In the genomic region with DNA sequence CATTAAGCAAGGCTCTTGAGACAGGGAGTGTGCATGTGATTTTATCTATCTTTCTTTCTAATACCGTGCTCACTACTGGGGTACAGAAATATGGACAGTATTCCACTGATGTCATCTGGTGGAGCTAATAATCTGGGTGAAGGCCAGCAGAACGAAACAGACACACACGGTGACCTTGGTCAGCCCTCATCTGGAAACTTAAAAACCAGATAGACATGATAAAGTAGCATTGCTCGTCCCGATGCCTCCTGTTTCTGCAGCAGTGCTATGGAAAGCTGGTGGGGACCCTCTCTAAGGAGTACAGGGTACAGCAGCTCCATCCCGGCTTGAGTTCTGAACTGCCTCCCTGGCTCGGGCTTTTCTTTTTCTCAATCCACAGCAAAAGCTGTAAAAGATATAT, we compare ENCODE assay signal across 20 mouse cellular contexts.
A peak's percentile ranks its signal among the peaks of the same experiment; 100 is the strongest.
DNase-seq lines count a peak whose midpoint lies in the region; ATAC-seq lines count a peak whose summit lies in the region.
"Had no signal": no experiment of that assay in that cellular context is flagged by ENCODE, and none has a peak within 500 bp of the region (broad histone marks: within the 10 kb centered on the region; RNA-seq: fewer than 3 reads in every experiment).

No protein-coding gene starts in this region.

- ATAC-seq in cerebellum, adult (ENCODE audit: insufficient number of reproducible peaks, low FRiP score, low TSS enrichment), result 0 out of 2 replicates have a peak, but pooled peaks have one; percentile 36
- ATAC-seq: activated CD4-positive, CD25-positive, alpha-beta regulatory T cell, adult 4 months; CD4-positive, CD25-positive, alpha-beta regulatory T cell, adult 4 months; forebrain, embryonic 13.5 days; forebrain, embryonic 15.5 days; forebrain, postnatal 0 days; Patski had no signal

- DNase-seq in adrenal gland, adult (ENCODE audit: inconsistent age in 2 of 2, low spot score in 1 of 2), result peak; percentile 58 to 68
- no peak for DNase-seq in adrenal gland, adult 18-20 months (ENCODE audit: low spot score in 2 of 2)
- peak; percentile 24 for DNase-seq in adrenal gland, postnatal 10 days
- DNase-seq in adrenal gland, adult 8-10 months, result no peak
- DNase-seq in cerebellum, postnatal 25 days, result no peak
- DNase-seq in heart, adult 11 months, result peak; percentile 82
- DNase-seq in heart, postnatal 14 days, result no peak
- DNase-seq: B cell, adult 2 months; cerebellum, adult 11 months; cerebellum, adult 18-20 months; cerebellum, adult 8-10 months; cerebellum, adult 9-11 months; cerebellum, postnatal 14 days; forebrain, postnatal 0 days had no signal

- intact Hi-C loops in heart, postnatal 14 days (cut with DNase I), result no loop called here

Comparison
In these comparisons a context has a peak if more than half of its experiments do, and no peak if none do; other contexts are left out.
1. DNase-seq: peak in adrenal gland, adult (2 of 2), adrenal gland, postnatal 10 days (single experiment) and heart, adult 11 months (single experiment); none in adrenal gland, adult 18-20 months (0 of 2), adrenal gland, adult 8-10 months (single experiment), cerebellum, postnatal 25 days (0 of 2) and heart, postnatal 14 days (0 of 2).